Mouse (Mus musculus): ENCODE measurements around the gene P2ry10. TPM values are rescaled to one million over a fixed set of nuclear protein-coding genes. Genes with fewer than 3 reads are reported as not detected.

The P2ry10 gene
- 75.4 TPM for polyA plus RNA-seq (2017; shearing (Covaris generic))

DNA sequence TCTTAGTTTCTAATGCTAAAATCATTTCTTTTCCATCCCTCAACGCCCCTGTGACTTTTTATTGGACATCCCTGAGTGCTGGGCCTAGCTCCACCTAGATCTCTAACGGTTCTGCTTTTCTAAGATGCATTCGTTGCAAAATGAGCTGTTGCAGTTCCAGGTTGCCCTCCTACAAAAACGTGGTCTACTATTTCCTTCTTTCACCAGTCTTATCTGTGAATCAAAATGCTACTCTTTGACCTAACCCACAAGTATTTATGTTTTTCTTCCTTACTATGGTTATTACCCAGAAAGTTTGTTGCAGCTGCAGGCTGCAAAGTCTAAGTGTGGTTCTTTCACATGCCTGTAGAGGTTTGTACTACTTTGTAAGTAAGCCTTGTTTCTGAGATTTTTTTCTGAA, at the start of gene P2ry10:
TSS of gene P2ry10 (plus strand) at position 316 of the 400 bp plus-strand sequence.

DNA sequence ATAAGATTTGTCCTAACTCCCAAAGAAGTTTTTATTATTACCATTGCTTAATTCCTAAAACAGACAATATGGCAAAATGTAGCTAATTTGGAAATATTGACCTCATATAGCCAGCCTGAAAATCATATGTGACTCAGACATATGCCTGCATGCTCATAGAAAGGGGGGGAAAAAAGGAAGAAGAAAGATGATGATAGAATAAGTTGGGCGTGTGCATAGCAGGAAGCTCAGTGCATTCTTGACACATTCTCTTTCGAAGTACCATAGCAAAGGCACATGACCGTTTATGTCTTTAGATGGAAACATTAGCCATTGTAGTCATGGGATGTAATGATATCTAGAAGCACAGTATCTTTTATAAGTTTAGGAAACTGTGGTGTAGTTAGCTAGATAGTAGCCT, 60.4 kb downstream of the P2ry10 start, which contains the start of gene P2ry10b:
TSS of gene P2ry10b (plus strand) at position 247 of the 400 bp plus-strand sequence.

Other genes starting within 250 kb of the P2ry10 start
- not detected for gene Rtl3, start 247.8 kb upstream of the P2ry10 start, polyA plus RNA-seq (2017; shearing (Covaris generic))
- gene Lpar4, start 167.9 kb upstream of the P2ry10 start, polyA plus RNA-seq (2017; shearing (Covaris generic)), result not detected
- gene P2ry10b, start 60.4 kb downstream of the P2ry10 start, polyA plus RNA-seq (2017; shearing (Covaris generic)), result 5.8 TPM
- gene Gpr174, start 167.4 kb downstream of the P2ry10 start, polyA plus RNA-seq (2017; shearing (Covaris generic)), result 94.8 TPM

All from CD4-positive, CD25-positive, alpha-beta regulatory T cell, adult 9 weeks (primary cell).